Mouse (Mus musculus) forebrain, postnatal 0 days (tissue): ENCODE results near the gene Ppp2r1b. TPM values are rescaled to one million over a fixed set of nuclear protein-coding genes. Genes with fewer than 3 reads are reported as not detected.
A peak's percentile ranks its signal among the peaks of the same experiment; 100 is the strongest.

ENCODE experiments used
- ATAC-seq: fragments of 200-750 bp; cut with Nextera tagmentation; 2 replicates; pipeline ENCODE4 v1.8.0; 2017; ENCODE audit warnings: mild to moderate bottlenecking, moderate library complexity
- DNase-seq: peaks from one replicate; pipeline ENCODE4 v3.0.0-alpha.2; 2015
- H3K27ac ChIP-seq: fragments of 300-500 bp; sonication (generic); 2 replicates; pipeline ENCODE4 v1.5.1; 2014; ENCODE audit warnings: low read depth, mild to moderate bottlenecking, antibody characterized with exemption, low read length, moderate library complexity, mixed read lengths
- H3K27me3 ChIP-seq: fragments of 300-500 bp; sonication (generic); 2 replicates; pipeline ENCODE4 v1.6.1; 2014; ENCODE audit warnings: mild to moderate bottlenecking, low read length, mixed read lengths; ENCODE audit not compliant: insufficient read depth
- H3K36me3 ChIP-seq: fragments of 300-500 bp; sonication (generic); 2 replicates; pipeline ENCODE4 v1.6.1; 2014; ENCODE audit warnings: mild to moderate bottlenecking, moderate library complexity; ENCODE audit not compliant: insufficient read depth
- H3K4me1 ChIP-seq: fragments of 300-500 bp; sonication (generic); 2 replicates; pipeline ENCODE4 v1.6.1; 2014; ENCODE audit warnings: antibody characterized with exemption; ENCODE audit not compliant: insufficient read depth
- H3K4me2 ChIP-seq: fragments of 300-500 bp; sonication (generic); 2 replicates; pipeline ENCODE4 v1.6.1; 2014; ENCODE audit warnings: low read depth, mild to moderate bottlenecking, moderate library complexity
- H3K4me3 ChIP-seq: fragments of 300-500 bp; sonication (generic); 2 replicates; pipeline ENCODE4 v1.5.1; 2014; ENCODE audit warnings: low read depth, low read length, mixed read lengths
- H3K9ac ChIP-seq: fragments of 300-500 bp; sonication (generic); 2 replicates; pipeline ENCODE4 v1.6.1; 2014; ENCODE audit warnings: mild to moderate bottlenecking
- H3K9me3 ChIP-seq: fragments of 300-500 bp; sonication (generic); 2 replicates; pipeline ENCODE4 v1.6.1; 2016; ENCODE audit warnings: low read length
- CTCF ChIP-seq: sonication (generic); IDR thresholded peaks from 2 replicates; pipeline ENCODE4 v1.5.1; 2016; ENCODE audit warnings: antibody characterized with exemption, control low read depth, low read depth
- WGBS: fragments of 180-500 bp; shearing (Covaris S2); extraction: QIAGEN DNeasy Blood & Tissue Kit; methylation state at CpG from one replicate; pipeline ENCODE4 v1.1.7; 2014; 5-methylcytosine and 5-hydroxymethylcytosine counted together
- polyA plus RNA-seq: library from polyadenylated mRNA; unstranded; fragments of >200 nt; fragmentation: Nextera tagmentation; extraction: Ambion mirVana; gene quantifications from 2 replicates; pipeline ENCODE4 v1.2.1, GENCODE M21; 2015
- total RNA-seq: library from RNA; depleted of rRNA; stranded (reverse); fragments of >200 nt; gene quantifications from 2 replicates; pipeline ENCODE4 v1.2.3, GENCODE M21; 2014

Ppp2r1b gene
- total and polyA plus RNA-seq, 2 experiments from 2014 or later = 26.0 to 29.8 TPM

GRCm38 (mm10) chr9:50904196-50904847 lies 59.2 kb downstream of the Ppp2r1b start:
- H3K4me3 ChIP-seq = no peak overlapping the region
- H3K27me3 ChIP-seq = no peaks in the 10 kb centered on the region

GRCm38 (mm10) chr9:50905321-50905720 lies 60.2 kb downstream of the Ppp2r1b start:
- no peak for TF ChIP-seq CTCF
- H3K27ac ChIP-seq = peak overlapping the region; percentile 76
- H3K9ac ChIP-seq = no peak overlapping the region
- no peaks in the 10 kb centered on the region for H3K36me3 ChIP-seq
- WGBS = 63% methylated on average over 3 of the region's 3 CpGs
- no peak overlapping the region for H3K4me2 ChIP-seq
- H3K4me1 ChIP-seq = no peaks in the 10 kb centered on the region
- ATAC-seq (peak; percentile 81), DNase-seq (peak; percentile 25)
- no peaks in the 10 kb centered on the region for H3K9me3 ChIP-seq
- H3K27me3 ChIP-seq = no peaks in the 10 kb centered on the region
- no peak overlapping the region for H3K4me3 ChIP-seq

More at GRCm38 (mm10) chr9:50904196-50904847, 59.2 kb downstream of the Ppp2r1b start:
- Histone ChIP-seq H3K27ac (no peak overlapping the region), H3K36me3 (0 out of 2 replicates have a peak, but pooled peaks cover under 1% of the 10 kb centered on the region), H3K9ac (no peak overlapping the region), H3K9me3 (no peaks in the 10 kb centered on the region), H3K4me1 (no peaks in the 10 kb centered on the region), H3K4me2 (no peak overlapping the region)
- no peak for ATAC-seq
- TF ChIP-seq CTCF = no peak
- DNase-seq = no peak
- 75% methylated on average over 6 of the region's 6 CpGs for WGBS

- H3K4me3 ChIP-seq = no peak overlapping the region
- no peak for DNase-seq
- ATAC-seq = no peak
- no peak for TF ChIP-seq CTCF
- no peaks in the 10 kb centered on the region for H3K4me1 ChIP-seq
- WGBS = 85% methylated on average over 7 of the region's 7 CpGs
- H3K27me3 ChIP-seq = no peaks in the 10 kb centered on the region
- H3K9ac ChIP-seq = no peak overlapping the region
- no peaks in the 10 kb centered on the region for H3K9me3 ChIP-seq
- no peak overlapping the region for H3K27ac ChIP-seq
- no peak overlapping the region for H3K4me2 ChIP-seq
- peaks cover 4% of the 10 kb centered on the region for H3K36me3 ChIP-seq
Measured at GRCm38 (mm10) chr9:50911861-50912515, 66.9 kb downstream of the Ppp2r1b start.

GRCm38 (mm10) chr9:50918131-50918530 lies 73.0 kb downstream of the Ppp2r1b start:
- H3K36me3 ChIP-seq = no peaks in the 10 kb centered on the region; the same call in 1 of the 2 replicates
- no peak overlapping the region for H3K9ac ChIP-seq
- no peak overlapping the region for H3K4me3 ChIP-seq
- ATAC-seq (no peak), DNase-seq (no peak)
- no peaks in the 10 kb centered on the region for H3K27me3 ChIP-seq
- H3K27ac ChIP-seq = no peak overlapping the region
- WGBS = 81% methylated on average over 3 of the region's 3 CpGs
- no peak for TF ChIP-seq CTCF
- no peaks in the 10 kb centered on the region for H3K9me3 ChIP-seq
- H3K4me2 ChIP-seq = no peak overlapping the region
- no peaks in the 10 kb centered on the region for H3K4me1 ChIP-seq

- H3K4me2 ChIP-seq = no peak overlapping the region
- WGBS = 98% methylated on average over 2 of the region's 2 CpGs
- no peaks in the 10 kb centered on the region for H3K4me1 ChIP-seq
Measured at GRCm38 (mm10) chr9:50919554-50919953, 74.5 kb downstream of the Ppp2r1b start.

GRCm38 (mm10) chr9:50920933-50921895 lies 76.1 kb downstream of the Ppp2r1b start:
- Histone ChIP-seq H3K27ac (no peak overlapping the region), H3K4me1 (no peaks in the 10 kb centered on the region), H3K9me3 (no peaks in the 10 kb centered on the region), H3K27me3 (no peaks in the 10 kb centered on the region), H3K4me3 (no peak overlapping the region), H3K36me3 (no peaks in the 10 kb centered on the region), H3K9ac (no peak overlapping the region), H3K4me2 (no peak overlapping the region)
- WGBS = 84% methylated on average over 3 of the region's 3 CpGs
- DNase-seq (no peak), ATAC-seq (no peak)
- no peak for TF ChIP-seq CTCF

More at GRCm38 (mm10) chr9:50919554-50919953, 74.5 kb downstream of the Ppp2r1b start:
- ATAC-seq (no peak), DNase-seq (no peak)
- no peaks in the 10 kb centered on the region for H3K9me3 ChIP-seq
- no peak for TF ChIP-seq CTCF
- no peak overlapping the region for H3K27ac ChIP-seq
- H3K4me3 ChIP-seq = no peak overlapping the region
- H3K27me3 ChIP-seq = no peaks in the 10 kb centered on the region
- no peak overlapping the region for H3K9ac ChIP-seq
- H3K36me3 ChIP-seq = no peaks in the 10 kb centered on the region
